Mouse (Mus musculus) liver, adult 2 months (tissue): ENCODE data around the gene Gm26602. TPM values are rescaled to one million over a fixed set of nuclear protein-coding genes. Genes with fewer than 3 reads are reported as not detected.

Experiments
- DNase-seq: peaks from one replicate; pipeline ENCODE4 v3.0.0-alpha.2; 2011; ENCODE audit warnings: low read depth, low spot score; ENCODE audit errors: extremely low read depth
- H3K27ac ChIP-seq: fragments of 200-500 bp; replicated peaks from 2 replicates; pipeline ENCODE4 v1.5.1; 2012; ENCODE audit warnings: low read depth, mild to moderate bottlenecking, control low read depth, inconsistent platforms, low read length; ENCODE audit not compliant: insufficient read depth
- H3K27me3 ChIP-seq: fragments of 200-500 bp; 2 replicates; pipeline ENCODE4 v1.6.1; 2012; ENCODE audit warnings: mild to moderate bottlenecking, moderate library complexity, low read length, inconsistent platforms; ENCODE audit not compliant: control insufficient read depth, insufficient read depth
- H3K36me3 ChIP-seq: fragments of 200-500 bp; 2 replicates; pipeline ENCODE4 v1.6.1; 2012; ENCODE audit warnings: low read length, inconsistent platforms; ENCODE audit not compliant: control insufficient read depth, insufficient read depth
- H3K4me1 ChIP-seq: fragments of 200-500 bp; 2 replicates; pipeline ENCODE4 v1.6.1; 2011; ENCODE audit warnings: low read length; ENCODE audit not compliant: control insufficient read depth, insufficient read depth
- H3K4me3 ChIP-seq: fragments of 200-500 bp; 2 replicates; pipeline ENCODE4 v1.5.1; 2011; ENCODE audit warnings: low read depth, mild to moderate bottlenecking, control low read depth, low read length, moderate library complexity; ENCODE audit not compliant: insufficient read depth
- H3K79me2 ChIP-seq: fragments of 200-500 bp; 2 replicates; pipeline ENCODE4 v1.6.1; 2012; ENCODE audit warnings: inconsistent platforms, mild to moderate bottlenecking, low read length, moderate library complexity; ENCODE audit not compliant: control insufficient read depth, insufficient read depth
- H3K9ac ChIP-seq: fragments of 200-500 bp; 2 replicates; pipeline ENCODE4 v1.6.1; 2012; ENCODE audit warnings: low read depth, mild to moderate bottlenecking, control low read depth, inconsistent platforms, low read length
- CTCF ChIP-seq: fragments of 200-500 bp; IDR thresholded peaks from 2 replicates; pipeline ENCODE4 v1.5.1; 2011; ENCODE audit warnings: low read depth, low read length, control low read depth
- POLR2A ChIP-seq: fragments of 200-500 bp; IDR thresholded peaks from 2 replicates; pipeline ENCODE4 v1.6.1; 2011; ENCODE audit warnings: low read length, control low read depth; ENCODE audit not compliant: insufficient read depth; ENCODE audit errors: extremely low read depth
- WGBS: fragments of 180-500 bp; shearing (Covaris S2); methylation state at CpG from one replicate; pipeline ENCODE4 v1.1.7; 2018; 5-methylcytosine and 5-hydroxymethylcytosine counted together
- polyA plus RNA-seq: library from polyadenylated mRNA; depleted of rRNA; stranded (reverse); fragments of >200 nt; gene quantifications from 2 replicates; pipeline ENCODE4 v1.2.3, GENCODE M21; 2012
- total RNA-seq: library from RNA; depleted of rRNA; stranded (reverse); fragments of >200 nt; gene quantifications from 2 replicates; pipeline ENCODE4 v1.2.3, GENCODE M21; 2014

Gene Gm26602
- total and polyA plus RNA-seq, 2 experiments, result not detected

DNA sequence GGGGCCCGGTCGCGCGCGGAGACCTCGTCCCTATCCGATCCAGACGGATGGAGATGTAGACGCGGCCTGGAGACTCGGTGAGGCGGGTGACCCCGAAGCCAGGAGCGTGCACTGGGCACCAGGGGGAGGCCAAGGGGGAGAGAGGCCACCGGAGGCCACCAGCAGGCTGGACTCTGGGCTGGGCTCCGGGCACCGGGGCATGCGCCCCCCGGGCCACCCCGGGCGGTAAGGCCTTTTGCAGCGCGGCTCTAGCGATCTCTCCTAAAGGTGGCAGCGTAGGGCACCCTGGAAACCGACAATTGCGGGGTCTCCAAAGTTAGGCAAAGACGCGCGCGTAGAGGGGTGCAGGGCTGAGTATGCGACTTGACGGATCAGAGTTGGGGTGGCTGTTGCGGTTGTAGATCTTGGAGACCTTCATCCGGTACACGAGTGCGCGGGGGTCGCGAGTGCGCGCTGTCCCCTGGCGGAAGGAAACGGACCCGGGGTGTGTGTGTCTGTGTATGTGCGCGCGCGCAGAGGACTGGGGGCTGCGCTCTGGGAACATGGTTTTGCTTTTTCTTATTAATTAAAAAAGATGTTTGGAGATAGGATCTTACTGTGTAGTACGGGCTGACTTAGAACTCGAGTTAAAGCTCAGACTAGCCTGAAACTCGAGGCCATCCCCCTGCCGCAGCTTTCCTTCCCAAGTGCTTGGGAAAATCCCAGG is 16.8 kb downstream of the Gm26602 start:
- H3K4me3 ChIP-seq, result peak overlapping the region; percentile 88
- peaks cover 8% of the 10 kb centered on the region for H3K4me1 ChIP-seq
- WGBS, result under 1% methylated on average over 54 of the region's 54 CpGs
- H3K79me2 ChIP-seq, result no peaks in the 10 kb centered on the region
- H3K27ac ChIP-seq, result peak overlapping the region; percentile 31
- peak overlapping the region; percentile 87 for H3K9ac ChIP-seq
- no peak for DNase-seq
- TF ChIP-seq POLR2A (no peak), CTCF (peak; percentile 11; the same call in 1 of the 2 replicates)
- no peaks in the 10 kb centered on the region for H3K36me3 ChIP-seq
- no peaks in the 10 kb centered on the region for H3K27me3 ChIP-seq

DNA sequence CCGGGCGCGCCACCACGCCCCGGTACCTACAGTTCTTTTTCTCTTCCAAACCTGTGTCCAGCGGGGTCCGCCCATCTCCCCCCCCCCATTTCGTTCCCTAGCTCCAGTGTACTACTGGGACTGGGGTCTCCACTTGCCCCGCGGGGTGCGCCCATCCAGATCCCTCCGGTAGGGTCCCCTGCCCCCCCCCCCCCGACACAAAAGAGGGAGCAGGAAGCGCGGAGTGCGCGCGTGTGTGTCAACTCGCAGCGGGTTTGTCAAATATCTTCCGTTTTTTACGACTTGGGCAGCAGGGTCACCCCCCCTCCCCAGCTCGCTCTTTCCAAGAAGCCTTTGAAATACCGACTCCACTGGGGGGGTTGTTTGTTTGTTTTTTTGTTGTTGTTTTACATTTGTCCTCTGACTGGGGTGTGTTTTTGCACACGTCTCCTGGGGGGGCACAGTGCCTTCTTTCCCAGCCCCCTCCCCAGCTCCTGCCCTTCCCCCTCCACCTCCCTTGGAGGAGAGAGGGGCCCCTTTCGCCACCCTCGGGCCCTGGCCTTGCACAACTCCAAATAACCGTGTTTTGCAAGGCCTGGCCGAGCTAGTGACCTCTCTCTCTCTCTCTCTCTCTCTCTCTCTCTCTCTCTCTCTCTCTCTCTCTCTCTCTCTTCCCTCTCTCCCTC is 17.5 kb downstream of the Gm26602 start:
- WGBS, result under 1% methylated on average over 28 of the region's 29 CpGs
- peak; percentile 54 for DNase-seq
- peak overlapping the region; percentile 88 for H3K4me3 ChIP-seq

GRCm38 (mm10) chr10:79928907-79929701 is 18.4 kb downstream of the Gm26602 start:
- Histone ChIP-seq H3K9ac (no peak overlapping the region), H3K27me3 (no peaks in the 10 kb centered on the region), H3K36me3 (no peaks in the 10 kb centered on the region), H3K4me1 (peaks cover 19% of the 10 kb centered on the region), H3K79me2 (no peaks in the 10 kb centered on the region), H3K4me3 (no peak overlapping the region), H3K27ac (no peak overlapping the region)
- no peak for TF ChIP-seq CTCF
- no peak for TF ChIP-seq POLR2A
- 43% methylated on average over 9 of the region's 9 CpGs for WGBS
- no peak for DNase-seq

More for the DNA sequence above, 17.5 kb downstream of the Gm26602 start:
- Histone ChIP-seq H3K9ac (peak overlapping the region; percentile 87), H3K4me1 (peaks cover 10% of the 10 kb centered on the region), H3K27ac (no peak overlapping the region), H3K79me2 (no peaks in the 10 kb centered on the region), H3K27me3 (no peaks in the 10 kb centered on the region), H3K36me3 (no peaks in the 10 kb centered on the region)
- TF ChIP-seq POLR2A, result no peak
- no peak for TF ChIP-seq CTCF

GRCm38 (mm10) chr10:79929967-79930825 is 19.5 kb downstream of the Gm26602 start:
- TF ChIP-seq CTCF (no peak), POLR2A (no peak)
- Histone ChIP-seq H3K27ac (no peak overlapping the region), H3K4me3 (no peak overlapping the region), H3K79me2 (no peaks in the 10 kb centered on the region), H3K9ac (no peak overlapping the region), H3K27me3 (no peaks in the 10 kb centered on the region), H3K36me3 (no peaks in the 10 kb centered on the region), H3K4me1 (peaks cover 24% of the 10 kb centered on the region)
- WGBS, result 90% methylated on average over 18 of the region's 18 CpGs
- no peak for DNase-seq

DNA sequence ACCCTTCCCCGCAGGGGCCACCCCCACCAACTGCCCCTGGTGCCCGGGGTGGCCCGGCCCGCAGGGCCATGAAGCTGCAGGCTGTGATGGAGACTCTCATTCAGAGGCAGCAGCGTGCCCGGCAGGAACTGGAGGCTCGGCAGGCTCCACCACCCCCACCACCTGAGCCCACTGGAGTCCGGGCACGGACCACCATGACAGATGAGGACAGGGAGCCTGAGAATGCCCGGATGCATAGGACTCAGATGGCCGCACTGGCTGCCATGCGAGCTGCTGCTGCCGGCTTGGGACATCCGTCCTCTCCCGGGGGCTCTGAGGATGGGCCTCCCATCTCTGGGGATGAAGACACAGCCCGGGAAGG is 20.1 kb downstream of the Gm26602 start:
- H3K27me3 ChIP-seq, result no peaks in the 10 kb centered on the region
- no peak overlapping the region for H3K27ac ChIP-seq
- TF ChIP-seq POLR2A, result no peak
- TF ChIP-seq CTCF, result no peak
- no peak overlapping the region for H3K9ac ChIP-seq
- H3K4me1 ChIP-seq, result peaks cover 25% of the 10 kb centered on the region
- H3K79me2 ChIP-seq, result no peaks in the 10 kb centered on the region
- no peaks in the 10 kb centered on the region for H3K36me3 ChIP-seq
- 98% methylated on average over 16 of the region's 16 CpGs for WGBS
- no peak for DNase-seq
- H3K4me3 ChIP-seq, result no peak overlapping the region
